Mouse (Mus musculus) layer of hippocampus, postnatal 25 days (tissue): ENCODE measurements around the gene Pdgfc. TPM values are rescaled to one million over a fixed set of nuclear protein-coding genes. Genes with fewer than 3 reads are reported as not detected.
"Not testable (repeated sequence)": the region's sequence is repeated elsewhere in the genome, so short reads cannot be mapped to it uniquely, and the experiment has no call there.

Experiments
- DNase-seq, 2 experiments: peaks; one replicate each; pipeline ENCODE4 v3.0.0; 2022; ENCODE audit warnings: mixed read lengths in 2 of 2, low spot score in 1 of 2; ENCODE audit errors: extremely low spot score in 1 of 2
- total RNA-seq, 2 experiments: library from RNA; stranded (reverse); gene quantifications; 2 replicates each; pipeline ENCODE4 v1.2.3; 2021

Pdgfc gene
- total RNA-seq, 2 experiments from 2014 or later: 5.4 to 5.6 TPM

GRCm38 (mm10) chr3:81138030-81138429, 101.8 kb downstream of the Pdgfc start:
- DNase-seq: not testable (repeated sequence)

DNA sequence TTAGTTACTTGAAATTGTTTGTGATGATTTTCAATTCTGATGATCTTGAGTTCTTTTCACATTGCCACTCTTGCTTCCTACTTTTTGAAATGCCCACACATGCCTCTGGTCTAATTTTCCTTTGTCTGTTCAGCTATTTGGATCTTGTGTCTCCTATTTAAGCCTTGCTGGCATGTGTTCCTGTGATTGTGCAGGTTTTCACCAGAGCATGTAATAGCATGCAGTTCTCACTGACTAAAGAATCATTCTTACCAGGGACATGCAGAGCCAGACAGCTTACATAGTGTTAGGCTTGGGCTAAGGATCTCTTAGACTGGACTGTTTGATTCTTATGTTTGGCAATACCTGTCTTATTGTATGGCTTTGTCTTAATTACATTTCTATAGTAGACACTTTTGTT, 107.5 kb downstream of the Pdgfc start:
- DNase-seq: no peak

- DNase-seq: no peak
These were observed 112.9 kb downstream of the Pdgfc start for GRCm38 (mm10) chr3:81149109-81149521.

DNA sequence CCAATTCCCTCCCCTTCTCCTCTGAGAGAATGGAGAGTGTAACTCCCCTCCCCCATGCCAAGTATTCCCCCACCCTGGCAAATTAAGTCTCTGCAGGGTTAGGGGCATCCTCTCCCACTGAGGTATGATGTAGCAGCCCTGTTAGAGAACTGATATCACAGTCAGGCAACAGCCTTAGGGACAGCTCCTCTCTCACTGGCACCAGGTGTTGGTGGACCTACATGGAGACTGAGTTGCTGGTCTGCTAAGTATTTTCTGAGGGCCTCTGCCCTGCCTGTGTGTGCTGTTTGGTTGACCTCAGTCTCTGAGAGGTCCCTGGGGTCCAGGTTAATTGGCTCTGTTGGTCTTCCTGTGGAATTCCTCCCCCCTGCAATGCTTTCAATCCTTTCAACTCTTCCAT, 114.0 kb downstream of the Pdgfc start:
- DNase-seq: no peak

GRCm38 (mm10) chr3:81154420-81154819, 118.2 kb downstream of the Pdgfc start:
- DNase-seq: no peak

DNA sequence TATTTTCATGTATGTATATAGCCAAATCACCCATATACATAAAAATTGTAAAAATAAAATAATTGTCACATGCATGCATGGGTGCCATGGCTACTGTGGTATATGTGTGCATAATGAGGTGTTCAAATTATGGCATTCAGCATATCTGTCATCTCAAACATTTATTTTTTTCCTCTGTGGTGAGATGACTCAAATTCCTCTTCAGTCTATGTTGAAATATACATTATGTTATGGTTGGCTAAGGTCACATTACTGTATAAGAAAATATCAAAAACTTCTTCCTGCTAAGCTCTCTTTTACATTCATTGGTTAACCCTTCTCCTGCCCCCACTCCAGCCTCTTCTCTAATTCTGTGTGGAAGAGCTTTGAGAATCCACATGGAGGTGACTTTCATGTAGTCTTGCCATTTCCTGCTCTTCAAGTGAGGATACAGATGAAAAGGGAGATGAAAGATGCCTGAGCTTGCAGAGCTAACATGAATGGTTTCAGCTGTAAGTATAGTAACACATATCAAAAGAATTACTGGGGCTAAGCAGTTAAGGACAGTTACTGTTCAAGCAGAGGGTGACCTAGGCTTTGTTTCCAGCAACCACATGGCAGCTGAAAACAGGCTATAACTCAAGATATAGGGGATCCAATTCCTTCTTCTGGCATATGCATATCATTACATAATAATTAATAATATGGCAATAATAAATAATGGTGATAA, 124.4 kb downstream of the Pdgfc start:
- no peak for DNase-seq

- no peak for DNase-seq
These were observed 125.9 kb downstream of the Pdgfc start for GRCm38 (mm10) chr3:81162129-81162528.

DNA sequence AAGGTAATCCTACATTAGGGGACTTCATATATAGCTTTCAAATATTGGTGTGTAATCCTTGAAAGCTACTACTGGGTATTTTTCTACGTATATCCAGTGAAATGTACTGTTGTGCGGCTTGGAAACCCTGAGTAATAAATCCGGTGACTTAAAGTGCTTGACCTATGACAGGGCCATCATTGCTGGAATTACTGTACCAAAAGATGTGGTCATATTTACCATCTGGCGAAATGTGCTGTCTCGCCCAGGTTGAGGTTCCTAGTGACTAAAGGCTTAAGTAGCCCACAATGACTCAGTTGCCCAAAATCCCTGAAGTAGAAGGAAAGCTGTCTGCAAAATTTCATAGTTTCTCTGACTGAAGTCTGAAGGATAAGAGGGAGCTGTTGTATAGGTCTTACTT, 127.9 kb downstream of the Pdgfc start:
- no peak for DNase-seq

- DNase-seq: no peak
These were observed 134.0 kb downstream of the Pdgfc start for GRCm38 (mm10) chr3:81170073-81170809.

DNA sequence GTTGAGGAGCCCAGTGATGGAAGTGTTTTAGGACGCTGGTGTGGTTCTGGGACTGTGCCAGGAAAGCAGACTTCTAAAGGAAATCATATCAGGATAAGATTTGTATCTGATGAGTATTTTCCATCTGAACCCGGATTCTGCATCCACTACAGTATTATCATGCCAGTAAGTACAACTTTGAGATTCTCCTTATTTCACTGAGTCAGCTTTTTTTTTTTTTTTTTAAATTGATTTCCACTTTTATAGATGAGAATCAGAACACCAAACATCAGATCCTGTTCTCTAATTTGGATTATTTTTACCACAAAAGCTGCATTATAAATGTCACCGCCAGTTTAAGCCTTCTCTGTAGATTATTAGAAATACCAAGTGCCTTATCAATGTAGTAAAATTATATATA, 138.6 kb downstream of the Pdgfc start:
- no peak for DNase-seq

DNA sequence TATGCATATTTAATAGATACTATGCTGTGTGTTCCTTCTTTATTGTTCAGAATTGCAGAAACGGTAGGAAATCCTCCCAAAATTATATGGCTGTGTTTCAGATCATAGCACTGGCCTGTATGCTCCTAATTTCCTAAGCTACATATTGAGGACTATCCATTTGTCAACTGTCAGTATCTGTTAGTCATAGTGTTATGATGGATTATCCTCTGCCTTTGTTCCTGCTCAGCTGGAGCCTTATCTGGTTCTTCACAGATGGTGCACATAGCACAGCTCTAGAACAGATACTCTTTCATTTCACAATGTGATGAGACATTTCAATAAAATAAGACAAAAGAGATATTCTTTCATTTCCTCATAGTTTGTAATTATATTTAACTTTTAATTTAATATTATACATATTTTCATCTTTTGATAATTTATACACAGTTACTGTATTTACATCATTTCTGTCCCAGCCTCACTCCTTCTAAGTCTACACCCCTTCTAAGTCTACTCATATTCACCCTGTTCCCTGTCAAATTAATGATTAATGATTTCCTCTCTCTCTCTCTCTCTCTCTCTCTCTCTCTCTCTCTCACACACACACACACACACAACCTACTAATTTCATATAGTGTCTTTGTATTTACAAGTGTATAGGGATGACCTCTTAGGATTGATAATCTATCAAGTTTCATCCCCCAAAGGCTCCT, 145.2 kb downstream of the Pdgfc start:
- no peak for DNase-seq

- DNase-seq: no peak
These were observed 160.7 kb downstream of the Pdgfc start for GRCm38 (mm10) chr3:81196937-81197336.

GRCm38 (mm10) chr3:81197644-81198043, 161.4 kb downstream of the Pdgfc start:
- DNase-seq: no peak

DNA sequence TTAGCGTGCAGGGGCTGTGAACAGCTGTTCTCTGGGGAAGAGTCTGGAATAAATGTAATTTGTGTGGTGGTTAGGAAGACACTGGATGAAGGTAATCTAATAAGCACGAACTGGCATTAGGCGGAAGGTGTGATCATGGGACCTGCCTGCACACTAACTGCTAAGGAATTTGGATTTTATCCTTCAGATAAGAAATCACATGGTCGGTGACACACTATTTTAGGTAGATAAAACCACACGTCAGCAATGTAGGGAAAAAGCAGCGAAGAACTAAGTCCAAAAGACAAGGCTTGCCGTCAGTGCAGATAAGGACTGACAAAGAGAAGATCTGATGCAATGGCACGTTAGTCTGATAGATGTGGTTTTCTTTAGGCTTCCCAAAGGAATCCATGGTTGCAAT, 164.4 kb downstream of the Pdgfc start:
- DNase-seq: no peak

DNA sequence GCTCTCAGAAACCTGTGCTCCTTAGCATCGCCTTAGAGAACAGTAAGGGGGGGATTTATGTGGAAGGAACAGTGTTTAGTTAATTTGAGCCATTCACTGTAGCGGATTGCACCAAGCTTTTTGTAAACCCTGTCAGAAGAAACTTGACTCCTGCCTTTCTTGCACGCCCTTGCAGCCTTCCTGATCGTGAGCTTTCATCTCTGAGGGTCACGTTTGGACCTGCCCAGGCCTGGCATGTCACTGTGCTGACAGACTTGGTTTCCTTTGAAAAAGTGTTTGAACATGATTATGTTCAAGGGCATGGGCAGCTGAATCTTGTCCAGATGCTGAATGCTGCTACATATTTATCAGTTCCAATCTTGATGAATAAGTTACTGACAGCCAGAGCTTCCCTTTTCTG, 169.0 kb downstream of the Pdgfc start:
- no peak for DNase-seq

DNA sequence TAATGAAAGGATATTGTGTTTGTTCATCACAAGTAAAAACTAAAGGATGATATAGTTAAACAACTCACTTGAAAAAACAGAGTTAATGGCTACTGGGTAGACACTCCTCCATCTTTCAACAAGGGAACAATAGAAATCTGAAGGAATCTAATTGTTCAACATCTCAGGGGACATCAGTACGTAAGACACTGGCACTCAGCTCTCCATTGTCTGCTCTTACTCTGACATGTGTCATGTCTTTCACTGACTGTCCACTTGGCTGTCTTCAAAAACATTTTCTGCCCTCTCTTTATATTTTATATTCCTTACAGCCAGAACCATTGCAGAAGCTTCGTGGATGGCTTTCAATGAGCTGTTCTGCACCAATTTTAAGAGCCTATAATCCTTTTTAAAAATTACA, 172.0 kb downstream of the Pdgfc start:
- DNase-seq: no peak

DNA sequence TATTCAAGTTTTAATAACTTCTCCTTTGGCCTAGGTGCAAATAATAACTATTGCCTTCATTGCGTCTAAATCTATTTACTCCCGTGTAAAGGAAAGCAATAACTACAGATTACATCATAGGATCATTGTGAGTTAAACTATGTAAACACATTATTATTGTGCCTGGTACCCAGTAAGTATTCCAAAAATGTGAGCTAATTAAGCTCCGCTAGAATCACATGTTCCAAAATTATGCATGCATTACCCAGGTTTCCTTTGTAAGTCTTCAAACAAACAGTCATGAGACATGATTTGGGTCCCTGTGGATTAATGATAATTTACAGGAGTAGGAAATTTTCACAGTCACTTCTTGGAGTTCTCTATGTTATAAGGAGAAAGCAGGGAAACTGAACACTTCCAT, 174.9 kb downstream of the Pdgfc start:
- no peak for DNase-seq

GRCm38 (mm10) chr3:81211666-81212065, 175.4 kb downstream of the Pdgfc start:
- no peak for DNase-seq

GRCm38 (mm10) chr3:81215547-81216118, 179.4 kb downstream of the Pdgfc start:
- no peak for DNase-seq

GRCm38 (mm10) chr3:81221682-81222081, 185.5 kb downstream of the Pdgfc start:
- no peak for DNase-seq

- no peak for DNase-seq
These were observed 192.1 kb downstream of the Pdgfc start for GRCm38 (mm10) chr3:81228344-81228743.
